Mouse (Mus musculus): Measurements from ENCODE around the gene Ctrc. TPM values are rescaled to one million over a fixed set of nuclear protein-coding genes. Genes with fewer than 3 reads are reported as not detected.

The Ctrc gene
- total and polyA plus RNA-seq, 3 experiments, result not detected

DNA sequence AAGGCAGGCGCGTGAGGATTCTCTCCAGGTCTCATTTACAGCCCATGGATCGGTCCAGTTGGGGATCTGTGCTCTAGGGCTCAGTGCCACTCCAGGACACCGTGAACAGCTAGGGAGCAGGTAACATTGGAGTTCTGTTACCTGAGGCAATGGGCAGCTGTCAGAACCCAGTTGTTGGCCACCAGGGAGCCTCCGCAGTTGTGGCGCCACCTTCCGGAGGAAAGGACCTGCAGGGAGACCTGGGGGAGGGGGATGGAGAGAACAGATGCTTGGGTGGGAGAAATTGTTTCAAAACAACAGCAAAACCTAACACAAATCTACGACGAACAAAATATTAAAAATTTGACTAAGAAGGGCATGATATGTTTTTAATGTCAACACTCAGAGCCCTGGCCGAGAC is 24.1 kb downstream of the Ctrc start:
- no peak overlapping the region for H3K4me3 ChIP-seq (replicated peaks in 1 of 3; ENCODE audit: low read depth in 2 of 3, low read length in 2 of 3, poor library complexity in 1 of 3)
- H3K9ac ChIP-seq (ENCODE audit: insufficient read depth, low read depth), result no peak overlapping the region
- peaks cover 0 to 5% of the 10 kb centered on the region in 2 experiments for H3K36me3 ChIP-seq (replicated peaks in 1 of 2; ENCODE audit: control insufficient read depth in 1 of 2, insufficient read depth in 1 of 2, low read length in 1 of 2)
- no peak for DNase-seq (ENCODE audit: extremely low read depth)
- H3K9me3 ChIP-seq (replicated peaks; ENCODE audit: low read length), result no peaks in the 10 kb centered on the region
- H3K4me2 ChIP-seq (ENCODE audit: insufficient read depth, low read depth, poor library complexity, severe bottlenecking), result no peak overlapping the region
- in situ Hi-C loops (cut with MboI; ENCODE audit: low pct_ligation_motif_present, low pct_unique_long_range_greater_than_20kb, low sequenced_read_pairs) (no loop called here), dilution Hi-C loops (cut with MboI; ENCODE audit: extremely low pct_ligation_motif_present, extremely low pct_unique_long_range_greater_than_20kb, low sequenced_read_pairs) (no loop called here)
- H3K79me2 ChIP-seq (replicated peaks; ENCODE audit: control insufficient read depth, extremely low read depth, insufficient read depth, poor library complexity, severe bottlenecking), result no peaks in the 10 kb centered on the region
- peaks cover 0 to 3% of the 10 kb centered on the region in 2 experiments; a peak in 1 of 4 replicates for H3K4me1 ChIP-seq (ENCODE audit: control insufficient read depth in 1 of 2, insufficient read depth in 2 of 2)
- no peak overlapping the region for H3K27ac ChIP-seq (ENCODE audit: insufficient read depth, low read depth)
- TF ChIP-seq USF1 (IDR thresholded peaks at IDR 0.05; ENCODE audit: low read depth, low read length), result no peak
- TF ChIP-seq SMC3 (IDR thresholded peaks at IDR 0.05; ENCODE audit: low read depth, low read length), result peak; percentile 21; the same call in 1 of the 2 replicates
- no peak for TF ChIP-seq ZC3H11A (IDR thresholded peaks at IDR 0.05; ENCODE audit: low read depth, low read length)
- no peak for TF ChIP-seq NRF1 (IDR thresholded peaks at IDR 0.05; ENCODE audit: low read depth, low read length)
- TF ChIP-seq IRF4 (IDR thresholded peaks at IDR 0.05; ENCODE audit: low read depth, low read length), result no peak
- TF ChIP-seq MEF2A (IDR thresholded peaks at IDR 0.05; ENCODE audit: borderline replicate concordance, low read depth, low read length), result no peak
- TF ChIP-seq CTCF (conservative IDR thresholded peaks at IDR 0.05 in 1 of 2, IDR thresholded peaks at IDR 0.05 in 1 of 2; ENCODE audit: low read depth in 2 of 2, low read length in 2 of 2), result peak in 1 of 2 experiments; percentile 55; a peak in 2 of 4 replicates
- TF ChIP-seq NELFE (IDR thresholded peaks at IDR 0.05; ENCODE audit: low read depth, low read length), result no peak
- no peak for TF ChIP-seq E2F4 (IDR thresholded peaks at IDR 0.05; ENCODE audit: insufficient replicate concordance, low read depth, low read length)
- TF ChIP-seq CHD1 (IDR thresholded peaks at IDR 0.05; ENCODE audit: low read depth, low read length), result no peak
- TF ChIP-seq ETS1 (conservative IDR thresholded peaks at IDR 0.05; ENCODE audit: low read depth, low read length), result no peak
- no peak for TF ChIP-seq UBTF (IDR thresholded peaks at IDR 0.05; ENCODE audit: low read depth, low read length)
- H3K27me3 ChIP-seq (replicated peaks), result no peaks in the 10 kb centered on the region

- Histone ChIP-seq H3K9me3 (replicated peaks; ENCODE audit: low read length) (no peaks in the 10 kb centered on the region), H3K9ac (ENCODE audit: insufficient read depth, low read depth) (no peak overlapping the region), H3K36me3 (replicated peaks in 1 of 2; ENCODE audit: control insufficient read depth in 1 of 2, insufficient read depth in 1 of 2, low read length in 1 of 2) (peaks cover 0 to 7% of the 10 kb centered on the region in 2 experiments), H3K4me1 (ENCODE audit: control insufficient read depth in 1 of 2, insufficient read depth in 2 of 2) (peaks cover 0 to 3% of the 10 kb centered on the region in 2 experiments; a peak in 1 of 4 replicates), H3K4me3 (replicated peaks in 1 of 3; ENCODE audit: low read depth in 2 of 3, low read length in 2 of 3, poor library complexity in 1 of 3) (no peak overlapping the region), H3K4me2 (ENCODE audit: insufficient read depth, low read depth, poor library complexity, severe bottlenecking) (no peak overlapping the region), H3K27ac (ENCODE audit: insufficient read depth, low read depth) (no peak overlapping the region), H3K79me2 (replicated peaks; ENCODE audit: control insufficient read depth, extremely low read depth, insufficient read depth, poor library complexity, severe bottlenecking) (no peaks in the 10 kb centered on the region), H3K27me3 (replicated peaks) (no peaks in the 10 kb centered on the region)
- DNase-seq (ENCODE audit: extremely low read depth), result no peak
- in situ Hi-C loops (cut with MboI; ENCODE audit: low pct_ligation_motif_present, low pct_unique_long_range_greater_than_20kb, low sequenced_read_pairs) (no loop called here), dilution Hi-C loops (cut with MboI; ENCODE audit: extremely low pct_ligation_motif_present, extremely low pct_unique_long_range_greater_than_20kb, low sequenced_read_pairs) (no loop called here)
- TF ChIP-seq MAFK (IDR thresholded peaks at IDR 0.05; ENCODE audit: insufficient replicate concordance, low read length), result no peak
- no peak for TF ChIP-seq MAZ (IDR thresholded peaks at IDR 0.05; ENCODE audit: low read depth, low read length)
- TF ChIP-seq NRF1 (IDR thresholded peaks at IDR 0.05; ENCODE audit: low read depth, low read length), result no peak
- no peak for TF ChIP-seq EP300 (IDR thresholded peaks at IDR 0.05; ENCODE audit: low read length)
- no peak for TF ChIP-seq ZC3H11A (IDR thresholded peaks at IDR 0.05; ENCODE audit: low read depth, low read length)
- no peak for TF ChIP-seq CTCF (conservative IDR thresholded peaks at IDR 0.05 in 1 of 2, IDR thresholded peaks at IDR 0.05 in 1 of 2; ENCODE audit: low read depth in 2 of 2, low read length in 2 of 2)
- TF ChIP-seq GABPA (IDR thresholded peaks at IDR 0.05; ENCODE audit: insufficient replicate concordance, low read depth, low read length), result no peak
- TF ChIP-seq MYC (IDR thresholded peaks at IDR 0.05; ENCODE audit: low read depth, low read length), result no peak
- TF ChIP-seq MEF2A (IDR thresholded peaks at IDR 0.05; ENCODE audit: borderline replicate concordance, low read depth, low read length), result no peak
- TF ChIP-seq SIN3A (IDR thresholded peaks at IDR 0.05; ENCODE audit: low read length), result no peak
- no peak for TF ChIP-seq UBTF (IDR thresholded peaks at IDR 0.05; ENCODE audit: low read depth, low read length)
Measured at GRCm38 (mm10) chr4:141821178-141821577, 25.0 kb downstream of the Ctrc start.
